Mouse (Mus musculus): Measurements from ENCODE around the gene Vamp8. TPM values are rescaled to one million over a fixed set of nuclear protein-coding genes. Genes with fewer than 3 reads are reported as not detected.
A peak's percentile ranks its signal among the peaks of the same experiment; 100 is the strongest.

Gene Vamp8
- polyA plus RNA-seq, 1 experiment from 2014 or later: 157 TPM

DNA sequence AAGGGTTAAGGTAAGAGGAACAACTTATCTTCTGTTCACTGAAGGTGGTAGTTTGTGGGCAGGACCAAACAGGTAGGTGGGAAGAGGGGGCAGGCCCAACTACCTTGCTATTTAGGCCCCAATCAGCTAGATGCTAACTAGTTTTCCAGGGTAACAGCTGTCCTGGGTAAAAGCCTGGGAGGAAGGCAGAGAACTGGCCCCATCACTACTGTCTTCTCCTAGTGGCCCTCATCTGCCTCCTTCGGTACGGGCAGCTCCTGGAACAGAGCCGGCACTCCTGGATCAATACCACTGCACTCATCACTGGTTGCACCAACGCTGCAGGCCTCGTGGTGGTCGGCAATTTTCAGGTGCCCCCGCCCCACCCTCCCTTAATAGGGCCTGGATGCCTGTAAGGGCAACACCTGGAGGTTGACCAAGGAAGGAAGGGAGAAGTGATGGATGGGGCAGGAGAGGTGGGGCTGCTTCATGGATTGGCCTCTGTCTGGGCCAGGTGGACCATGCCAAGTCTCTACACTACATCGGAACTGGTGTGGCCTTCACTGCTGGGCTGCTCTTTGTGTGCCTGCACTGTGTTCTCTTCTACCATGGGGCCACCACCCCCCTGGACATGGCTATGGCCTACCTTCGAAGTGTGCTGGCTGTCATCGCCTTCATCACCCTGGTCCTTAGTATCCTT is 32.3 kb downstream of the Vamp8 start:
- no peak overlapping the region for H3K4me3 ChIP-seq (ENCODE audit: control insufficient read depth in 1 of 2, insufficient read depth in 1 of 2, low read depth in 1 of 2, low read length in 2 of 2)
- H3K27me3 ChIP-seq (ENCODE audit: control insufficient read depth, insufficient read depth, low read length): no peaks in the 10 kb centered on the region
- peaks cover 35% of the 10 kb centered on the region for H3K36me3 ChIP-seq (ENCODE audit: control insufficient read depth, insufficient read depth, low read length)
- no peak for ATAC-seq (ENCODE audit: insufficient number of reproducible peaks, insufficient read depth, low FRiP score, low read depth)
- H3K9me3 ChIP-seq (ENCODE audit: control insufficient read depth, low read length): no peaks in the 10 kb centered on the region
- peaks cover 20 to 36% of the 10 kb centered on the region in 2 experiments for H3K4me1 ChIP-seq (ENCODE audit: control insufficient read depth in 2 of 2, insufficient read depth in 2 of 2, low read length in 2 of 2)
- H3K27ac ChIP-seq (replicated peaks in 1 of 2; ENCODE audit: control insufficient read depth in 1 of 2, insufficient read depth in 1 of 2, low read depth in 2 of 2, low read length in 2 of 2): no peak overlapping the region
- H3K9ac ChIP-seq (ENCODE audit: low read length): no peak overlapping the region
- 85% methylated on average over 10 of the region's 10 CpGs for WGBS
- no peak overlapping the region for H3K4me2 ChIP-seq (ENCODE audit: low read length)

DNA sequence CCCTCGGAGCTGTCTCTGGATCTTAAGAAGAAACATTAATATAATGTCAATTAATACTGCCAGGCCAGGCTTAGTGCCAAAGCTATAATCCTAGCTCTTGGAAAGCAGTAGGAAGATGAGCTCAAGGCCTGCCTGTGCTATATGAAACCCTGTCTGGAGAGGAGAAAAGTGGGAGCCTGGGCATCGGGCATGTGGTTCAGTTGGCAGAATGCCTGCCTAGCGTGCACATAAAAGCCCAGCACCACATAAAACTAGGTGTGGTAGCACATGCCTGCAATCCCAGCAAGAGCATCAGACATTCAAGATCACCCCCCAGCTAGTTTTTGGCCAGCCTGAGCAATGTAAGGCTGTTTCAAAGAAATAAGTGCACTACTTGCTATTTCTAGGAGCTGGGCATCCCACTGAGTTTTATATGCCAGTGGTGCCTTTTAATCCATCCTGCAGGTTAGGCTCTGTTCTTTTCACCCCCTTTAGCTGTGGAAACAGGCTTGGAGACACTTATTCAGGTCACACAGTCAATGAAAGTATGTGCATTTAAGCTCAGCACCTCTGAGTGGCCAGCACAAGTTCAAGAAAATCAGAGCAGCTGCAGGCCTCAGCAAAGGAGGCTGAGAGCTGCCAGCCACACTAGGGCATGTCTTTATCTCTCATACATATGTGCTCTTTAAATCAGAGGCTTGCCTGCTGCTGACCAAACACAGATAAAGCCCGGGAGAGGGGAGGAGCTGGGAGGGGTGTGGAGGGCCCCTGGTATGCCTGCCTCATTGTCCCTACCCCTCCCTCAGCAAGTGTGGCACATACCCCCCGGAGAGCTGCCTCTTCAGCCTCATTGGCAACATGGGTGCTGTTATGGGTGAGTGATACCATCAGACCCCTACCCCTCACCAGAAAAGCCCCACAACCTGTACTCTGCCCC is 33.1 kb downstream of the Vamp8 start:
- Histone ChIP-seq H3K27ac (replicated peaks in 1 of 2; ENCODE audit: control insufficient read depth in 1 of 2, insufficient read depth in 1 of 2, low read depth in 2 of 2, low read length in 2 of 2) (no peak overlapping the region), H3K4me3 (ENCODE audit: control insufficient read depth in 1 of 2, insufficient read depth in 1 of 2, low read depth in 1 of 2, low read length in 2 of 2) (no peak overlapping the region), H3K4me2 (ENCODE audit: low read length) (no peak overlapping the region), H3K9ac (ENCODE audit: low read length) (no peak overlapping the region), H3K27me3 (ENCODE audit: control insufficient read depth, insufficient read depth, low read length) (no peaks in the 10 kb centered on the region), H3K9me3 (ENCODE audit: control insufficient read depth, low read length) (no peaks in the 10 kb centered on the region), H3K36me3 (ENCODE audit: control insufficient read depth, insufficient read depth, low read length) (peaks cover 35% of the 10 kb centered on the region), H3K4me1 (ENCODE audit: control insufficient read depth in 2 of 2, insufficient read depth in 2 of 2, low read length in 2 of 2) (peaks cover 21 to 40% of the 10 kb centered on the region in 2 experiments)
- WGBS: 56% methylated on average over 5 of the region's 5 CpGs
- no peak for ATAC-seq (ENCODE audit: insufficient number of reproducible peaks, insufficient read depth, low FRiP score, low read depth)

- H3K36me3 ChIP-seq (ENCODE audit: control insufficient read depth, insufficient read depth, low read length): peaks cover 38% of the 10 kb centered on the region
- peak overlapping the region; percentile 69 to 72 for H3K4me3 ChIP-seq (ENCODE audit: control insufficient read depth in 1 of 2, insufficient read depth in 1 of 2, low read depth in 1 of 2, low read length in 2 of 2)
- H3K9ac ChIP-seq (ENCODE audit: low read length): peak overlapping the region; percentile 82
- no peak for ATAC-seq (ENCODE audit: insufficient number of reproducible peaks, insufficient read depth, low FRiP score, low read depth)
- no peaks in the 10 kb centered on the region for H3K9me3 ChIP-seq (ENCODE audit: control insufficient read depth, low read length)
- H3K27me3 ChIP-seq (ENCODE audit: control insufficient read depth, insufficient read depth, low read length): no peaks in the 10 kb centered on the region
- H3K27ac ChIP-seq (replicated peaks in 1 of 2; ENCODE audit: control insufficient read depth in 1 of 2, insufficient read depth in 1 of 2, low read depth in 2 of 2, low read length in 2 of 2): peak overlapping the region in 1 of 2 experiments; percentile 42; a peak in 1 of 4 replicates
- 35% methylated on average over 6 of the region's 8 CpGs for WGBS
- peak overlapping the region; percentile 94 for H3K4me2 ChIP-seq (ENCODE audit: low read length)
- peaks cover 16 to 43% of the 10 kb centered on the region in 2 experiments for H3K4me1 ChIP-seq (ENCODE audit: control insufficient read depth in 2 of 2, insufficient read depth in 2 of 2, low read length in 2 of 2)
Measured at GRCm38 (mm10) chr6:72356001-72356532, 34.4 kb downstream of the Vamp8 start.

GRCm38 (mm10) chr6:72355066-72355911 is 35.2 kb downstream of the Vamp8 start, which contains the start of gene Tmem150a:
TSS of gene Tmem150a (plus strand) at chr6:72355447.
- Histone ChIP-seq H3K27me3 (ENCODE audit: control insufficient read depth, insufficient read depth, low read length) (no peaks in the 10 kb centered on the region), H3K4me2 (ENCODE audit: low read length) (peak within 1 kb of the TSS; percentile 94), H3K9me3 (ENCODE audit: control insufficient read depth, low read length) (no peaks in the 10 kb centered on the region), H3K4me1 (ENCODE audit: control insufficient read depth in 2 of 2, insufficient read depth in 2 of 2, low read length in 2 of 2) (peaks cover 8 to 38% of the 10 kb centered on the region in 2 experiments), H3K9ac (ENCODE audit: low read length) (peak within 1 kb of the TSS; percentile 82), H3K4me3 (ENCODE audit: control insufficient read depth in 1 of 2, insufficient read depth in 1 of 2, low read depth in 1 of 2, low read length in 2 of 2) (peak within 1 kb of the TSS; percentile 69 to 72), H3K36me3 (ENCODE audit: control insufficient read depth, insufficient read depth, low read length) (peaks cover 41% of the 10 kb centered on the region), H3K27ac (replicated peaks in 1 of 2; ENCODE audit: control insufficient read depth in 1 of 2, insufficient read depth in 1 of 2, low read depth in 2 of 2, low read length in 2 of 2) (peak within 1 kb of the TSS; percentile 23 to 42)
- ATAC-seq (ENCODE audit: insufficient number of reproducible peaks, insufficient read depth, low FRiP score, low read depth): peak; percentile 91
- WGBS: under 1% methylated on average over 69 of the region's 71 CpGs

DNA sequence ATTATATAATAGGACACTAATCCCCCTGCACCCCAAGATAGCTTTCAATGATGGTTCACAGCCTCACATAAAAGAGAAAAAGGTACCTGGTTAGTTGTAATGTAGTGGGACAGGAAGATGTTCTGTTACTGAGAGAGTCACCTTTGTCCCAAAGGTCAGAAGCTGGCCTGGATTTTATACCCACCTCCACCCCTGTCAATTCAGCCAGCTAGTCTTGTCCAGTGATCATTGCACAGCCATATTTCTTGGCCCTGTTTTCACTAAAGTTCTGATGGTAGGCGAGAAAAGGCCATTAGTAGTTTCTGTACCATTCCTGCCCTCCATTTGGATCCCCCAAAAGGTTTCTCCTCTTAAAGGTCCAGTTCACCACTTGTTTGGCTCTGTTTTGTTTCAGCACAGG is 36.5 kb downstream of the Vamp8 start:
- no peaks in the 10 kb centered on the region for H3K27me3 ChIP-seq (ENCODE audit: control insufficient read depth, insufficient read depth, low read length)

GRCm38 (mm10) chr6:72352636-72353405 is 37.7 kb downstream of the Vamp8 start:
- Histone ChIP-seq H3K4me2 (ENCODE audit: low read length) (no peak overlapping the region), H3K4me1 (ENCODE audit: control insufficient read depth in 2 of 2, insufficient read depth in 2 of 2, low read length in 2 of 2) (peaks cover 8 to 43% of the 10 kb centered on the region in 2 experiments), H3K4me3 (ENCODE audit: control insufficient read depth in 1 of 2, insufficient read depth in 1 of 2, low read depth in 1 of 2, low read length in 2 of 2) (no peak overlapping the region), H3K36me3 (ENCODE audit: control insufficient read depth, insufficient read depth, low read length) (peaks cover 36% of the 10 kb centered on the region), H3K9ac (ENCODE audit: low read length) (no peak overlapping the region), H3K27ac (replicated peaks in 1 of 2; ENCODE audit: control insufficient read depth in 1 of 2, insufficient read depth in 1 of 2, low read depth in 2 of 2, low read length in 2 of 2) (no peak overlapping the region), H3K27me3 (ENCODE audit: control insufficient read depth, insufficient read depth, low read length) (no peaks in the 10 kb centered on the region), H3K9me3 (ENCODE audit: control insufficient read depth, low read length) (no peaks in the 10 kb centered on the region)
- no peak for ATAC-seq (ENCODE audit: insufficient number of reproducible peaks, insufficient read depth, low FRiP score, low read depth)
- 52% methylated on average over 5 of the region's 5 CpGs for WGBS

More for the DNA sequence above, 36.5 kb downstream of the Vamp8 start:
- Histone ChIP-seq H3K36me3 (ENCODE audit: control insufficient read depth, insufficient read depth, low read length) (peaks cover 41% of the 10 kb centered on the region), H3K9ac (ENCODE audit: low read length) (no peak overlapping the region), H3K4me1 (ENCODE audit: control insufficient read depth in 2 of 2, insufficient read depth in 2 of 2, low read length in 2 of 2) (peaks cover 8 to 38% of the 10 kb centered on the region in 2 experiments), H3K27ac (replicated peaks in 1 of 2; ENCODE audit: control insufficient read depth in 1 of 2, insufficient read depth in 1 of 2, low read depth in 2 of 2, low read length in 2 of 2) (no peak overlapping the region), H3K4me3 (ENCODE audit: control insufficient read depth in 1 of 2, insufficient read depth in 1 of 2, low read depth in 1 of 2, low read length in 2 of 2) (no peak overlapping the region), H3K9me3 (ENCODE audit: control insufficient read depth, low read length) (no peaks in the 10 kb centered on the region), H3K4me2 (ENCODE audit: low read length) (no peak overlapping the region)
- WGBS: 90% methylated on average over 1 of the region's 1 CpGs
- no peak for ATAC-seq (ENCODE audit: insufficient number of reproducible peaks, insufficient read depth, low FRiP score, low read depth)
